Mouse (Mus musculus) kidney, adult 2 months (tissue): ENCODE data around the gene Edc4.

Experiments
- CTCF ChIP-seq: fragments of 200-500 bp; conservative IDR thresholded peaks from 2 replicates; pipeline ENCODE4 v1.5.1; 2011; ENCODE audit warnings: low read depth, mild to moderate bottlenecking, control low read depth, low read length, moderate library complexity, mixed read lengths; ENCODE audit not compliant: insufficient read depth, insufficient read length
- POLR2A ChIP-seq: fragments of 200-500 bp; IDR thresholded peaks from one replicate; pipeline ENCODE4 v1.6.1; 2011; ENCODE audit warnings: low read depth, low read length, control low read depth

- no peak for TF ChIP-seq POLR2A
- no peak for TF ChIP-seq CTCF
Measured at GRCm38 (mm10) chr8:105856168-105856835, 24.4 kb upstream of the Edc4 start.
